Mouse (Mus musculus): ENCODE results near the gene Gfer.
"Not testable (repeated sequence)": the region's sequence is repeated elsewhere in the genome, so short reads cannot be mapped to it uniquely, and the experiment has no call there.

The Gfer gene

DNA sequence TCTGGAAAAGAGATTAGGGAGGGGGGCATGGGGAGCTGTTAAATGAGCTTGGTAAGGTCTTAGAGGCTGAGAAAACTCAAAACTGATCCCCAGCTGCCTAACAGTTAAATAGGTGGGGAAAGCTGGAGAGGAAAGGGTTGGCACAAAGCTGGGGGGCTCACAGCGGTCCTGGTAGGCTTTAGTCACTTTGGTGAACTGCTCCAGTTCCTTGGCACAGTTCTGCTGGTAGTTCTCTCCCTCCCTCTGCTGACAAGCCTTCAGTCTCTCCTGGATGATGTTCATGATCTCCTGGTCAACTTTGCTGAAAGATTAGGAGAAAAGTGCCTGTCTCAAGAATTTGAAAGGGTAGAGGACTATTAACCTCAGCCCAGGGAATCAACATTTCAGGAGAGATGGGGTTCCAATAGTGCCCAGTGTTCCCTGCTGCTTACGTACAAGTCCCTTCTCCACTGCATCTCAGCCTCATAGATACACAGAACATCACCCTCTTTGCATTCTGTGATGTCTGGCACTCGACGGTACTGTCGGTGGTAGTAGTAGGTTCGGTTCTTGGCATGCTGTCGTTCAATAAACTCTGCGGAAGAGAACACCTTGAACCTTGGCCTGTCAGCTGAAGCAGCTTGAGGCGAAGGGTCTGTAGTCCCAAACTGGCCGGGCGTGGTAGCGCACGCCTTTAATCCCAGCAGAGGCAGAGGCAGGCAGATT lies 26.4 kb upstream of the Gfer start:
- no peak for DNase-seq

- not testable (repeated sequence) for DNase-seq
These were observed 25.5 kb upstream of the Gfer start for GRCm38 (mm10) chr17:24721383-24721955.

- DNase-seq: not testable (repeated sequence)
These were observed 24.7 kb upstream of the Gfer start for GRCm38 (mm10) chr17:24720616-24721015.

DNA sequence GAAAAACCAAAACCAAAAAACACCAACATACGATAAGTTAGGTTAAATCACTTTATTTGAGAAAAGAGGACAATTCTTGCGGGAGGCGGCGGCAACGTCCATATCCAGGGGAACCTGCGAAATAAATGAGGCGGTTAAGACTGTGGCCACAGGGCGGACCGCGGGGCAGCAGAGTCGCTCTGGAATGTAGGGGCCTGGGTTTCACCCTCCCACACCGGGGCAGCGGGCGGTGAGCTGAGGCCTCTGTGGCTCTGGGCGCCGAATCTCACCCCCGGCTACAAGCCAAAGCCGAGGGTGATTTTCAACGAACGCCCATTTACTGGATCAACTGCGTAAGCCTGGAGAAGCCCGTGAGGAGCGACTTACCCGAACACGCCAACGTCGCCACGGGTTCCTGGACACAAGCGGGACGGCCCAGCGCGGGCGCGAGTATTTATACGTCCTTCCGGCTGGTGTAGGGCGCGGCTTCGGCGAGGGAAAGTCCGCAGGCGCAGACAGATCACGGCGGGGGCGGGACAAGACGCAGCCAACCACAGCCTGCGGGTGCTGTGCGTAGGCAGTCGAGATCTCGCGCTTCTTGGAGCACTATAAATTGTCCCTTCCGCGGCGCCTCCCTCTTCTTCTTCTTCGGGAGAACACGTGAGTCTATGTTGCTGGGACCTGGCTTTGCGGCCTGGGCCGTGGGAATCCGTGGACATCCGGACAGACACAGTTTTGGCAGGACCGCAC lies 23.7 kb upstream of the Gfer start:
- peak; percentile 97 for DNase-seq

DNA sequence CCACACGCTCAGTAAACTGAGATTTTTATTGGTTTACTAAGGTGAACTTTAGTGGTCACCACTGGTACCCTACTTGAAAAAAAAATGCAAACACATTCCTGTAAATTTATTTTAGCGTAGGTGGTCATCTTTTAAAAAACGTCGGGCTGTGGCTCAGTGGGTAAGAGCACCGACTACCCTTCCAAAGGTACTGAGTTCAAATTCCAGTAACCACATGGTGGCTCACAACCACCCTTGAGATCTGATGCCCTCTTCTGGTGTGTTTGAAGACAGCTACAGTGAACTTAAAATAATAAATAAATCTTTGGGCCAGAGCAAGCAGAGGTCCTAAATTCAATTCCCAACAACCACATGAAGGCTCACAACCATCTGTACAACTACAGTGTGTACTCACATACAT lies 23.0 kb upstream of the Gfer start:
- not testable (repeated sequence) for DNase-seq

DNA sequence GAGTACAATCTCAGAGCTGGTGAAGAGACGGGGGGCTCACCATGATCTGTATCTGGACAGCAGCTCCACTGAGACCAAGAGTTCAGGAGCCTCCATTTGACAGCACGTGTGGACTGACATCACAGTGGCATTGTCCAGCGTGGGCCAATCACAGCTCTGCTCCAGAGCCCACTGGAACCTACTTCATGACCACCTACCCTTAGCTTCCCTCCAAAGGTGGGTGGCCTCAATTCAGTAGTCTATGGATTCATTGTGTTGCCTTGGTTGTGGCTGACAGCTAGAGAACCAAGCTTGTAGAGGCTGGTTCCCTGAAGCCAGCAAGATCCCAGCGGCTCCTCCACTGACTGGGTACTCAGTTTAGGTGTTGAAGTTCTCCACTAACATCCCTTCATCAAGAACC lies 22.0 kb upstream of the Gfer start, which contains the start of the genes Rnf151 and Rps2:
Rnf151 (minus strand) TSS at position 121 of the 400 bp plus-strand sequence.
Rps2 (plus strand) TSS at position 174 of the 400 bp plus-strand sequence.
- no peak for DNase-seq

DNA sequence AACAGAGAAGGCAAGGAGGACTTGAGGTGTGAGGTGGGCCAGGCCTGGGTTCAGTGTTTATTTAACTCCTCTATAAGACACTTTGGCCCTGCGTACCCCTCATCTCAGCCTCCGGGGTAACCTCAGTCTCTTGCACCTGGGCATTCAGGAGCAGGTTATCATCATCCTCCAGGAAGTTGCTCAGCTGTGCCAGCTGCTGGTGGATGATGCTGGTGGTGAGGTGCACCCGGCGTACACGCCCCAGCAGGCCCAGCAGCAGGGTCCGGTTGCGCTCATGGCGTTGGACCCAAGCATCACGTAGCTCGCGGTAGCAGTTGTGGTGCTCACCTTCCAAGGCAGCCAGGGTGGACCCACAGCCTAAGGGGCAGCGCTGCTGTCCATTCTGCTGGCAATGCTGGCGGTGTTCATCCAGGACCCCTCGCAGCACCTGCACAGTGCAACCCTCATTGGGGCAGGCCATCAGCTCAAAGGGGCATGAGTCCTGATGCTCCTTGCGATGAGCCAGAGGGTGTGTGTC lies 20.3 kb upstream of the Gfer start:
- DNase-seq: no peak

DNA sequence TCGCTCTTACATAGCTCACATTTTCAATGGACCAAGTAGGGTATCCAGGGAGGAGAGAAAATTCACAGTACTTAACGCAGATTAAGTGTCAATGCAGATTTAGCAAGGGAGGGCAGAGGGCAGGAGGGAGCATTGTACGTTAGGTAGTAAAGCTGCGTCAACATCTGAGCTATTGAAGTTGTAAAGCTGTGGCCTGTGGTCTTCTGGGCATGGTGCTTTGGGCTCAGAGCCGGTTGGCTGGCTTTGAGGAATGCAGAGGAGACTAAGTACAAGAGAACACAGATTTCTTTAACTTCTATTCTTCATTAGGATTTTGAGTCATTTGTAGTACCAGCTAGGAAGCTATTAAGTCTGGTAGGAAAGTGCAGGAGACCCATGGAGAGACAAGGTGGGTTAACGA lies 19.6 kb upstream of the Gfer start:
- no peak for DNase-seq

DNA sequence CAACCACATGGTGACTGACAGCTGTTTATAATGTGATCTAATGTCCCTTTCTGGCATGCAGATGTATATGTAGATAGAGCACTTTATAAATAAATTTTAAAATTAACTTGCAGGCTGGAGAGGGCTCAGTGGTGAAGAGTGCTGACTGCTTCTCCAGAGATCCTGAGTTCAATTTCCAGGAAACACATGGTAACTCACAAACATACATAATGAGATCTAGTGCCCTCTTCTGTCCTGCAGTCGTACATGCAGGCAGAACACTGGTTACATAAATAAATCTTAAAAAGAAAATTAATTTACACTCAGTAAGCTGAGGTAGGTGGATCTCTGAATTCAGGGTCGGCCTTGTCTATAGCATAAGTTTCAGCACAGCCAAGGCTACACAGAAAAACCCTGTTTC lies 12.7 kb upstream of the Gfer start:
- DNase-seq: peak; percentile 53

GRCm38 (mm10) chr17:24707801-24708425 lies 12.0 kb upstream of the Gfer start:
- no peak for DNase-seq

- peak; percentile 93 for DNase-seq
These were observed 11.2 kb upstream of the Gfer start, which contains the start of gene Tbl3 for GRCm38 (mm10) chr17:24706982-24707800. Tbl3 (minus strand) TSS chr17:24707660.

- DNase-seq: peak; percentile 31
These were observed 9.9 kb upstream of the Gfer start for GRCm38 (mm10) chr17:24705821-24706220.

DNA sequence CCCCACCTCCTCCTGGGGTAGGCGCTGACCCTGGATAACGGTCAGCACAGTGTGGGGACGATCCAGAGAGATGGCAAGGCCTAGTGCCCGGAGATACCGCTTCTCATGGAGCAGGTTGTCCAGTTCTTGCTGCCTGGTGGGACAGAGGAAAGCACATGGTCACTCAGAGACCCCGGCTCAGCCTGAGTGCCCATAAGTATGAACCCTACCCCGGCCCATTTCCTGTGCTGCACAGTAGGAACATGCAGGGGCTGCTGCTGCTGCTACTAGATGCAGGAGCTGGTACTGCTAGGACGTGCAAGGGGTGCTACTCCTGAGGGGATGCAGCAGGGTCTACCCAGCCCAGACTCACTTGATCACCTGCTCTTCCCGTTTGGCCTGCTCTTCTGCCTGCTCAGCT lies 5.3 kb upstream of the Gfer start:
- no peak for DNase-seq

- DNase-seq: no peak
These were observed 3.5 kb upstream of the Gfer start for GRCm38 (mm10) chr17:24699473-24699872.

GRCm38 (mm10) chr17:24698715-24699114 lies 2.8 kb upstream of the Gfer start:
- DNase-seq: no peak

DNA sequence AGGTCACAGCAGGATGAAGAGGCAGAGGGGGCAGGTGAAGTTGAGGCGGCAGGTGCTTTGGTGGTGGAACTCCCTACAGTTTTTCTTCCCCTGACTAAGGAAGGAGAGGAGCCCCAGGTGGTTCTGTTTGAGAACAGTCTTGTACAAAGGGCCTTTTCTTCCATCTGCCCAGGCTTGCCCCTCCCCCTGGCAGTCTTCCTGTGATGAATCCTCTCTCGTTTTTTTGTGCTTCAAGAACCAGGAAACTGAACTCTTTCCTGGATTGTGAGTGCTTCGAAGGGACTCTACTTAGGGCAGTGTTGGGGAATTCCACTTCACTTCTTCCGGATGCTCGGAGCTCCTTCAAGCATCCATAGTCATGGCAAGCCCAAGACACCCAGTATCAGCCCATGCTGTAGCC lies 2.0 kb upstream of the Gfer start:
- DNase-seq: no peak

DNA sequence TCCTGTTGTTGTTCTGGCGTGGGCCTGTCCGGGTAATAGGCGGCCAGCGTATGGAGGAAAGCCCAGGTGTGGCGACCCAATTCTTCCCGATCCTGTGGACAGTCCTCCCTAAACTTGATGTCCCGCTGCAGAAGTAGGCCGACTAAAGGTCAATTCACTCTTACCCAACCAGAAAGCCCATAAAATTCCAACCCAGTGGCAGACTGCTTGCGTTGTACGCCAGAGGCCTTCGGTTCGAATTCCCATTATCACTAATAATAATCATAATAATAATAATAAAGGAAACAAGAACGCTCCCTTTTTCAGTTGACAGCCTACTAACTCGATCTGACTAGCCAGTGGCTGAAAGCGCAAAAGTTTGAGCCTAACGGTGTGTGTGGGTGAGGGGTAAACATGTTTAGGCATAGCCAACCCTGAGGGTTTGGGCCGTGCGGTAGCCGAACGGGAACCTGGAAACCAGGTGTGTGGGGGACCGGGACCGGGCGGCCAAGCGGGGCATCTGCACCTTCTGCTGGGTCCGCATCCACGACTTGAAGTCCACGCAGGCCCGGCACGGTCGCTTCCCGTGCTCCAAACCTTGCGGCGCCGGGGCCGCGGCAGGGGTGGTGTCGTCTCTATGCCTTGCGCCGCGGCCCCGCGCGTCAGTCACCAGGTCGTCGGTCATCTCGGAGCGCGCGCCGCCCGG lies 488 bp downstream of the Gfer start:
- no peak for DNase-seq

- no peak for DNase-seq
These were observed 3.6 kb downstream of the Gfer start for GRCm38 (mm10) chr17:24692385-24692784.

GRCm38 (mm10) chr17:24689251-24690081 lies 6.5 kb downstream of the Gfer start, which contains the start of gene Syngr3:
Syngr3 (minus strand) TSS chr17:24689955.
- DNase-seq: peak; percentile 66

DNA sequence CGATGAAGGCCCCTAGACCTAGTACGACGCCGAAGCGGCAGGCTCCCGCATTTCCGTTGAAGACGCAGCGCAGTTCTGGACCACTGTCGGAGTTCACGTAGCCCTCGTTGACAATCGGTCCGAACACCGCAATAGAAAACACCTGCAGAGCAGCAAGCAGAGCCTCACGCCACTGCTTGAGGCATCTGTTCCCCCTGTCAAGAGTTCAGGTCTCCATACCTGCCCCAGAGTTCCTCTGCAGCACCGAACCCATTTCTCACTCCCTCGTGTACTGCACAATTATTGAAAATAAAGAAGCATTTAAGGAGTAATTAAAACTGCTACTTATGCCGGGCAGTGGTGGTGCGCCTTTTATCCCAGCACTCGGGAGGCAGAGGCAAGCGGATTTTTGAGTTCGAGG lies 8.4 kb downstream of the Gfer start:
- DNase-seq: no peak

DNA sequence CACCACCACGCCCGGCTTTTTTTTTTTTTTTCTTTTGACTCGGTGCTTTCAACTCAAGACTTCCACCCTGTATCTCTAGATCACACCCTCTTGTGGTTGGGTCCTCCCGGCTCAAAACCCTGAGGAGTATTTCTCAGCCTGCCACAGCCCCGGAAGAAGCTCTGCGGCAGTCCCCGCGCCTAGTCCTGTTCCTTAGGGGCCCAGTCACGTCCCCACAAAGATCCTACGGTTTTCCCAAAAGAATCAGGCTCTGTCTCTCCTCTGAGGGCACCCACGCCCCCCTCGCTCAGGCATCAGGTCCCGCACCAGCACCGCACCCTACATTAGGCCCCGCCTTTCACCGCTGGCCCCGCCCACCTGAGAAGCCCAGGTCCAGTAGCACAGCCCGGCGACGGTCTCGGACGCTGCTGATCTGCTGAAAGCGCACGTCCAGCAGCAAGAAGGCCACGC lies 8.8 kb downstream of the Gfer start:
- DNase-seq: no peak

Measured in cerebellum, adult 9-10 months (tissue).